Mouse (Mus musculus): Measurements from ENCODE around the gene Med15. TPM values are rescaled to one million over a fixed set of nuclear protein-coding genes. Genes with fewer than 3 reads are reported as not detected.
A peak's percentile ranks its signal among the peaks of the same experiment; 100 is the strongest.

The Med15 gene
- polyA plus RNA-seq, 1 experiment from 2014 or later: 53.3 TPM

- Histone ChIP-seq H3K4me2 (peak overlapping the region; percentile 85), H3K4me3 (no peak overlapping the region), H3K4me1 (peaks cover 15% of the 10 kb centered on the region), H3K36me3 (peaks cover 60% of the 10 kb centered on the region), H3K27ac (no peak overlapping the region), H3K9me3 (no peaks in the 10 kb centered on the region), H3K9ac (no peak overlapping the region), H3K27me3 (no peaks in the 10 kb centered on the region)
- WGBS: 90% methylated on average over 10 of the region's 10 CpGs
- ATAC-seq (ENCODE audit: insufficient number of reproducible peaks, insufficient read depth, low FRiP score, low TSS enrichment, low read depth): no peak
Observed at GRCm38 (mm10) chr16:17647566-17648340, 84.9 kb downstream of the Med15 start.

DNA sequence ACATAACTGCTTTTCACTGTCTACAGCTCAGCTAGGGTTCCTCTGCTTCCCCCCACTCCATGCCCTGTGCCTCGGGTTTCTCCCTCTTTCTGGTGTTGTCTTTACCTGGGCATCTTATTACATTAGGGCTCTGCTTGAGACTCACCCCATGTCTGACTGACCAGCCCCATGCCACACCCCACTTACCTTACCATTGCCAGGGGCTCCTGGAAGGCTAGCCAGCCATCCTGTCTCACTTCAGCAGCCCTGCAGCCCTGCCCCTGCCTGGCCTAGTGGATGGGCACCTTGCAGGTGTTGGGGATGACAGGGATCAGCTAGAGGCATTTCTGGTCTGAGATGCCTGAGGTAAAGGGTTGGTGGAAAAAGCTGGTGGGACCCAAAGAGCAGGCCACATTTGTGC, 85.5 kb downstream of the Med15 start:
- peaks cover 15% of the 10 kb centered on the region for H3K4me1 ChIP-seq
- H3K4me3 ChIP-seq: peak overlapping the region; percentile 63
- 13% methylated on average over 1 of the region's 1 CpGs for WGBS
- H3K27ac ChIP-seq: no peak overlapping the region
- H3K9ac ChIP-seq: peak overlapping the region; percentile 73
- H3K27me3 ChIP-seq: no peaks in the 10 kb centered on the region
- no peak for ATAC-seq (ENCODE audit: insufficient number of reproducible peaks, insufficient read depth, low FRiP score, low TSS enrichment, low read depth)
- H3K4me2 ChIP-seq: peak overlapping the region; percentile 85
- H3K9me3 ChIP-seq: no peaks in the 10 kb centered on the region
- peaks cover 60% of the 10 kb centered on the region for H3K36me3 ChIP-seq

DNA sequence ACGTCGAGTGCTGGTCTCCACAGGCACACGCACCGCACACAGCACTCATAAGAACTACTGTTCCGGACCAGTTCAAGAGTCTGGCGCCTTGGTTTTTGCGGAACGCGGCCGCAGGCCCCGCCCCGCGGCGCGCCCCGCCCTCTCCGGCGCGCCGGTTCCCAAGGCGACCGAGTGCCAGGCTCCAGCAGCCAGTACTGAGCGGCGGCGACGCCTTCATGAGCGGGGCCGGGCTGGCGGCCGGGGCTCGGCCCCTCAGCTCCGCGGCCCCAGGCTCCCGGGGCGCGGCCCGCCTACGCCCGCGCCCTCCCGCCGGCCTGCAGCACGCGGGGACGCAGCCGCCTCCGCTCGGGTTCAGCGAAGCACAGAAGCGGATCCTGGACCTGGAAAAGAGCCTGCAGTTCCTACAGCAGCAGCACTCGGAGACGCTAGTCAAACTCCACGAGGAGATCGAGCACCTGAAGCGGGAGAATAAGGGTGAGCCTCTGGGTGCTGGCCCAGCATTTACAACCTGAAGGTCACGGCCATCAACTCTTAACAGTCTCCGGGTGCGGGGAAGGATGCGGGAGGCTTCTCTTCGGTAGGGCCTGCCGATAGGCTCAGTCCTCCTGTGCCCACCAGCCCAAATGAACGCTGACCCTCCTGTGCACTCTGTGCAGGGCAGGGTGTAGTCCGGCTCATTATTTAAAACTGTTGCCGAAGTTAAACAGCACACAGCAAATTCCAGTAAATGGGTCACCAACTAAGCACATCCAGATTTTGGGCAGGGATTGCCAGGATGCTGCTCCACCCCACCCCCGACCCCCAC, 86.2 kb downstream of the Med15 start, which contains the start of gene Ccdc74a:
Gene Ccdc74a (plus strand): TSS at position 161 of the 805 bp plus-strand sequence.
- no peaks in the 10 kb centered on the region for H3K27me3 ChIP-seq
- WGBS: 3% methylated on average over 56 of the region's 65 CpGs
- peaks cover 58% of the 10 kb centered on the region for H3K36me3 ChIP-seq
- peak within 1 kb of the TSS; percentile 73 for H3K9ac ChIP-seq
- no peaks in the 10 kb centered on the region for H3K9me3 ChIP-seq
- peak within 1 kb of the TSS; percentile 85 for H3K4me2 ChIP-seq
- H3K4me3 ChIP-seq: peak within 1 kb of the TSS; percentile 63
- peak; percentile 90 for ATAC-seq (ENCODE audit: insufficient number of reproducible peaks, insufficient read depth, low FRiP score, low TSS enrichment, low read depth)
- H3K4me1 ChIP-seq: peaks cover 15% of the 10 kb centered on the region
- peak within 1 kb of the TSS; percentile 72; the same call in 1 of the 2 replicates for H3K27ac ChIP-seq

GRCm38 (mm10) chr16:17643437-17643990, 89.2 kb downstream of the Med15 start:
- Histone ChIP-seq H3K27ac (no peak overlapping the region), H3K4me3 (no peak overlapping the region), H3K27me3 (no peaks in the 10 kb centered on the region), H3K9me3 (no peaks in the 10 kb centered on the region), H3K4me2 (no peak overlapping the region), H3K9ac (no peak overlapping the region), H3K36me3 (peaks cover 59% of the 10 kb centered on the region), H3K4me1 (peaks cover 15% of the 10 kb centered on the region)
- no peak for ATAC-seq (ENCODE audit: insufficient number of reproducible peaks, insufficient read depth, low FRiP score, low TSS enrichment, low read depth)
- WGBS: 92% methylated on average over 4 of the region's 4 CpGs

- Histone ChIP-seq H3K4me1 (peaks cover 10% of the 10 kb centered on the region), H3K36me3 (peaks cover 64% of the 10 kb centered on the region), H3K9me3 (no peaks in the 10 kb centered on the region), H3K9ac (no peak overlapping the region), H3K4me2 (no peak overlapping the region), H3K4me3 (no peak overlapping the region), H3K27me3 (no peaks in the 10 kb centered on the region), H3K27ac (no peak overlapping the region)
- no peak for ATAC-seq (ENCODE audit: insufficient number of reproducible peaks, insufficient read depth, low FRiP score, low TSS enrichment, low read depth)
- WGBS: 87% methylated on average over 8 of the region's 8 CpGs
Observed at GRCm38 (mm10) chr16:17642311-17642710, 90.4 kb downstream of the Med15 start.

- Histone ChIP-seq H3K4me3 (no peak overlapping the region), H3K9ac (no peak overlapping the region), H3K9me3 (no peaks in the 10 kb centered on the region), H3K4me1 (peaks cover 4% of the 10 kb centered on the region; the same call in 1 of the 2 replicates), H3K27me3 (no peaks in the 10 kb centered on the region), H3K27ac (no peak overlapping the region), H3K36me3 (peaks cover 74% of the 10 kb centered on the region), H3K4me2 (no peak overlapping the region)
- no peak for ATAC-seq (ENCODE audit: insufficient number of reproducible peaks, insufficient read depth, low FRiP score, low TSS enrichment, low read depth)
- 81% methylated on average over 6 of the region's 6 CpGs for WGBS
Observed at GRCm38 (mm10) chr16:17641301-17641700, 91.4 kb downstream of the Med15 start.

DNA sequence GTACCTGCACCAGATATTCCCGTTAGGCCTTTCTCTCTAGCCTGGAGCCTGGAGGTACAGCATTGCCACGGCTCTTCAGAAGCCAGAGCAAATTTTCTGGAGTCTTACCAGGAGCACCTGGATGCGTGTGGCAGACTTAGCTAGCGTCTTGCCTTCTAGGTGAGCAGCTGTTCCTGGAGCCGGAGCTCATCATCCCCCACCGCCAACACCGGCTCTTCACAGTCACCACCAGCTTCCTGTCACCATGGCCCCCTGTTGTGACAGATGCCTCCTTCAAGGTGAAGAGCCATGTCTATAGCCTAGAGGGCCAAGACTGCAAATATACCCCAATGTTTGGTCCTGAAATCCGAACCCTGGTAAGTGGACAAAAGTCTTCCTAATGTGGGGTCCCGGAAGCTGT, 92.0 kb downstream of the Med15 start:
- H3K4me1 ChIP-seq: no peaks in the 10 kb centered on the region
- peaks cover 79% of the 10 kb centered on the region for H3K36me3 ChIP-seq
- no peak overlapping the region for H3K4me3 ChIP-seq
- no peaks in the 10 kb centered on the region for H3K9me3 ChIP-seq
- no peak overlapping the region for H3K9ac ChIP-seq
- H3K27me3 ChIP-seq: no peaks in the 10 kb centered on the region
- no peak overlapping the region for H3K27ac ChIP-seq
- WGBS: 91% methylated on average over 9 of the region's 9 CpGs
- no peak for ATAC-seq (ENCODE audit: insufficient number of reproducible peaks, insufficient read depth, low FRiP score, low TSS enrichment, low read depth)
- no peak overlapping the region for H3K4me2 ChIP-seq

DNA sequence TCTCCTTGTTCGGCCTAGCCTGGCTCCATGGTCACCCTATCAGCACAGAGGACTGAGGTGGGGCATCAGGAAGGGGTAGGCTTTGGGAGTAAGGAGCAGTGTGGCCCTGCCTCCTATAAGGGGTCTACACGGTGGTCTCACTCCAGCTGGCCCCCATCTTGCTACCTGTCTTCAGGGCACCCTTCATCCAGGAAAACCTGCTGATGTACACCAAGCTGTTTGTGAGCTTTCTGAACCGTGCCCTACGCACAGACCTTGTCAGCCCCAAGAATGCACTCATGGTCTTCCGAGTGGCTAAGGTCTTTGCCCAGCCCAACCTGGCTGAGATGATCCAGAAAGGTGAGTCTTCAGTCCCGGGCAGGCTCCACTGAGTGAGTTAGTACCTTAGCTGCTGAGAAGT, 92.7 kb downstream of the Med15 start:
- Histone ChIP-seq H3K4me2 (no peak overlapping the region), H3K27me3 (no peaks in the 10 kb centered on the region), H3K4me3 (no peak overlapping the region), H3K9ac (no peak overlapping the region), H3K4me1 (no peaks in the 10 kb centered on the region), H3K27ac (no peak overlapping the region), H3K9me3 (no peaks in the 10 kb centered on the region), H3K36me3 (peaks cover 86% of the 10 kb centered on the region)
- ATAC-seq (ENCODE audit: insufficient number of reproducible peaks, insufficient read depth, low FRiP score, low TSS enrichment, low read depth): no peak
- WGBS: 90% methylated on average over 6 of the region's 6 CpGs

- Histone ChIP-seq H3K9me3 (no peaks in the 10 kb centered on the region), H3K4me2 (no peak overlapping the region), H3K27ac (no peak overlapping the region), H3K9ac (no peak overlapping the region), H3K4me3 (no peak overlapping the region), H3K36me3 (peaks cover 86% of the 10 kb centered on the region), H3K4me1 (no peaks in the 10 kb centered on the region), H3K27me3 (no peaks in the 10 kb centered on the region)
- ATAC-seq (ENCODE audit: insufficient number of reproducible peaks, insufficient read depth, low FRiP score, low TSS enrichment, low read depth): no peak
- WGBS: 97% methylated on average over 3 of the region's 3 CpGs
Observed at GRCm38 (mm10) chr16:17639081-17639480, 93.6 kb downstream of the Med15 start.

GRCm38 (mm10) chr16:17638036-17638628, 94.6 kb downstream of the Med15 start:
- WGBS: 89% methylated on average over 9 of the region's 9 CpGs
- no peaks in the 10 kb centered on the region for H3K27me3 ChIP-seq
- 0 out of 2 replicates have a peak overlapping the region, but pooled peaks have one; percentile 17 for H3K9ac ChIP-seq
- no peak overlapping the region for H3K27ac ChIP-seq
- no peak for ATAC-seq (ENCODE audit: insufficient number of reproducible peaks, insufficient read depth, low FRiP score, low TSS enrichment, low read depth)
- no peaks in the 10 kb centered on the region for H3K4me1 ChIP-seq
- no peak overlapping the region for H3K4me2 ChIP-seq
- no peak overlapping the region for H3K4me3 ChIP-seq
- H3K36me3 ChIP-seq: peaks cover 88% of the 10 kb centered on the region
- no peaks in the 10 kb centered on the region for H3K9me3 ChIP-seq

- ATAC-seq (ENCODE audit: insufficient number of reproducible peaks, insufficient read depth, low FRiP score, low TSS enrichment, low read depth): no peak
- no peaks in the 10 kb centered on the region for H3K9me3 ChIP-seq
- WGBS: 79% methylated on average over 2 of the region's 2 CpGs
Observed at GRCm38 (mm10) chr16:17637610-17638009, 95.1 kb downstream of the Med15 start.

More at GRCm38 (mm10) chr16:17637610-17638009, 95.1 kb downstream of the Med15 start:
- H3K36me3 ChIP-seq: peaks cover 88% of the 10 kb centered on the region
- no peak overlapping the region for H3K27ac ChIP-seq
- H3K9ac ChIP-seq: no peak overlapping the region
- H3K4me3 ChIP-seq: no peak overlapping the region
- H3K4me2 ChIP-seq: no peak overlapping the region
- H3K4me1 ChIP-seq: no peaks in the 10 kb centered on the region
- no peaks in the 10 kb centered on the region for H3K27me3 ChIP-seq

All from embryonic facial prominence, embryonic 13.5 days (tissue).